Mouse (Mus musculus): ENCODE data around the gene Aqp8.

The Aqp8 gene

GRCm38 (mm10) chr7:123499481-123500238, 37.6 kb downstream of the Aqp8 start:
- no peak for DNase-seq

- peak in 1 of 2 experiments; percentile 16 for DNase-seq
These were observed 38.4 kb downstream of the Aqp8 start, which contains the start of gene Zkscan2 for GRCm38 (mm10) chr7:123500239-123501219. Gene Zkscan2, minus strand, starts transcription at chr7:123500449.

GRCm38 (mm10) chr7:123503358-123503757, 41.3 kb downstream of the Aqp8 start:
- DNase-seq, result peak in 1 of 2 experiments; percentile 3

- no peak for DNase-seq
These were observed 45.9 kb downstream of the Aqp8 start for GRCm38 (mm10) chr7:123507946-123508345.
